Mouse (Mus musculus) macrophage (primary cell): ENCODE data around the gene Adig. TPM values are rescaled to one million over a fixed set of nuclear protein-coding genes. Genes with fewer than 3 reads are reported as not detected.

Experiments used
- H3K27ac ChIP-seq: fragments of 350-480 bp; formaldehyde crosslinking; 2 replicates; pipeline ENCODE4 v1.9.0; 2021
- H3K36me3 ChIP-seq: fragments of 350-480 bp; formaldehyde crosslinking; 2 replicates; pipeline ENCODE4 v1.9.0; 2021; ENCODE audit errors: inconsistent target
- H3K4me3 ChIP-seq: fragments of 350-480 bp; formaldehyde crosslinking; 2 replicates; pipeline ENCODE4 v1.9.0; 2021; ENCODE audit errors: inconsistent target
- H3K79me2 ChIP-seq: fragments of 350-480 bp; formaldehyde crosslinking; 2 replicates; pipeline ENCODE4 v1.9.0; 2021; ENCODE audit errors: inconsistent target
- WGBS: methylation state at CpG from one replicate; pipeline ENCODE4 v1.1.7; 2026; ENCODE audit warnings: inconsistent platforms; ENCODE audit not compliant: missing documents; 5-methylcytosine and 5-hydroxymethylcytosine counted together
- polyA plus RNA-seq: library from polyadenylated mRNA; stranded (reverse); fragments of 250-400 nt; gene quantifications from 3 replicates; pipeline ENCODE4 v1.2.4, GENCODE M21; 2018; ENCODE audit warnings: inconsistent platforms

Gene Adig
- polyA plus RNA-seq, 1 experiment from 2014 or later: not detected

DNA sequence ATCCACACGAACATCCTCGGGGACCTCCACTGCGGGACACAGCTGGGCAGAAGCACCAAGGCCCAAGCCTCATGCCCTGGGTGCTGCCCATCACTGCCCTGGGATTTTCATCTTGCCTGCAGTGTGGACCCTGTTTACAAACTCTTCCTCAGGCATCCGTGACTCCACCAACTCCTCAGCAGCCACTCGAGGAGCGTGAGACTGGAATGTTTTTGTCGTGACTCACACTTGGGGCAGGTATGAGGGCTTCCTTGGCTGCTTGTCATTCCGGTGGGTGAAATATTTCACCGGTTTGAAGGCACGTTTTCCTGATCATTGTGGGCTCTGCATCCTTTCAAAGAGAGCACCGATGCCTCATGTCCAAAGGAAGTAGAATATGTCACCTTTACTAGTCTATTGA is 16.7 kb downstream of the Adig start:
- Histone ChIP-seq H3K27ac (no peak overlapping the region), H3K4me3 (no peak overlapping the region), H3K36me3 (no peaks in the 10 kb centered on the region), H3K79me2 (no peaks in the 10 kb centered on the region)
- 82% methylated on average over 11 of the region's 11 CpGs for WGBS

DNA sequence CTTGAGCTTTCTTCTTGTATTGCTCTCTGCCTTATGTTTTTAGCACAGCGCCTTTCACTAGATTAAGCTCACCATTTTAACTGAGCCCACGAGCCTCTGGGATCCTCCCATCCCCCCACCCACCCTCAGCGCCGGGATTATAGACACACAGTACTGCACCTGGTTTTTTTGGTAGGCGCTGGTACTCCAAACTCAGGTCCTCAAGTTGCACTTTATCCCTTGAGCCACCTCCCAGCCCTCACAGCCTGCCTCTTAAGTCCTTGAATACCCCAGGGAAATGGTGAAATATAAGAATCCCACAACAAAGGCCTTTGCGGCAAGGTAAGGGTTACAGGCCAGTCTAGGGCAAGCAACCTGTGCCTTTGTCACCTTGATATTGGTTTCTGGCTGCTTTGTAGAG is 17.4 kb downstream of the Adig start:
- H3K36me3 ChIP-seq: no peaks in the 10 kb centered on the region
- 91% methylated on average over 6 of the region's 6 CpGs for WGBS
- no peak overlapping the region for H3K4me3 ChIP-seq
- H3K27ac ChIP-seq: no peak overlapping the region
- H3K79me2 ChIP-seq: no peaks in the 10 kb centered on the region

DNA sequence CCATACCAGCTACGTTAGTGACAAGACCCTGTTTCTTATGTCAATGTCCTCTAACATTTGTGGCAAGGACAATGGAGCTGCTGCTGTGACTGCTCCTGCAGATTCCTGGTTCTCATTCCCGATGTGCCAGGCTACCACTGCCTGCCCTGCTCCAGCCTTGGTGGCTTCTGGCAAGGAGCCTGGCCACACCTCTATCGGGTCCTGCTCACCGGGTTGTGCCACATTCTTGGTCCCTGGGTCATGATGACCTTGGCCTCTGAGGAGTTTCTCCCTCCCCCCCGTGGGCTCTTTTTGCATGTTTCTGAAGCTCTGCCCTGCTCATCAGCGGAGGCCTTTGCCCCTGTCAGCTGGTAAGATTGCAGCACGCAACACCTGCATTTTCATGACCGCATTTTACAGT is 20.6 kb downstream of the Adig start:
- no peaks in the 10 kb centered on the region for H3K79me2 ChIP-seq
- no peak overlapping the region for H3K27ac ChIP-seq
- no peaks in the 10 kb centered on the region for H3K36me3 ChIP-seq
- no peak overlapping the region for H3K4me3 ChIP-seq
- 40% methylated on average over 8 of the region's 8 CpGs for WGBS

DNA sequence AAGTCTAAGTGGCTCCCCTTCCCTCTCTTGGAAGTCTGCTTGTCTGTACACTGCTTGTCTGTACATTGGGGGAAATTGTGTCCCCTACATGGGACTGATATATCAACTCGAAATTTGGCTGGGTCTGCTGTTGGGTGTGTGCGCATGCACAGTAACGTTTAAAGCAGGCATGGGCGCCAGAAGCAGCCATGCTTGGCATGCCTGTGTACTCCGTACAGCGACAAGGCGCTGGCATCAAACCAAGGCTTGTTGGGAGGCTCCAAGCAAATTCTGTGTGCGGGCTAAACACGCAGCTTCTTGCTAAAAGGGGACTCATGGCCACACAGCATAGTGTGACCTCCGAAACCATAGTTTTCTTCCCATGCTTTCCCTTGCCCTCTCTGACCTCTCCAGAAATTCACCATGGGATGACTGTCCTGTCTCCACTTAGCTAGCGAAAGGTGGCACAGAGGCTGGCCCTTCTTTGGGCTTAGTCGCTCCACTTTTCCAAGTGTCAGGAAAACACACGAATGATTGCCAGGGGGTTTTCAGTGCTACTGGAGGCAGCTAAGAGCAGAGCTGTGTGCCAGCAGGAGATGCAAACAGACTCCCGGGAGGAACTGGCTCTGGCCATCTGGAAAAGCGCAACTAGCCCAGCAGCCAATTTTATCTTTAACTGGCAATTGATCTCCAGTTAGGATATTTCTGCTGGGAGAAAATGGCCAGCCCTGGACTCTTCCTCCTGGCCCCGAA is 21.9 kb downstream of the Adig start:
- no peaks in the 10 kb centered on the region for H3K36me3 ChIP-seq
- H3K4me3 ChIP-seq: no peak overlapping the region
- WGBS: 89% methylated on average over 16 of the region's 16 CpGs
- no peak overlapping the region for H3K27ac ChIP-seq
- H3K79me2 ChIP-seq: no peaks in the 10 kb centered on the region

DNA sequence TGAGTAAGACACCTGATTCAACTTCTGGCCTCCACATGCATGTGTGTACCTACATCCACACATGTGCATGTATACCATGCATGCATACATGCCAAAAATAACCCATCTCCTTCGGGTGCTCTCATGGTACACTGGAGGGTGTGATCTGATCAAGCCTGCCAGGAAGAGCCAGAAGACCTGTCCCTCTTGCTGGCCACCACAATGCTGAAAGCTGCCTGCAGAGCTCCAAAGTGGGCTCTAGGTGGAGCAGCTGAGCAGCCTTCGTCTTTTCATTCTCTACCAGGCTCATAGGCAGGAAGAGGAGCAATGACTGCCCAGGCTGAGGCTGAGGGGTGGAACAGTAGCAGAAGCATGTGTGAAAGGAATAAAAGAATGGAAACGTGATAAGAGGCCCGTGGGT is 31.7 kb downstream of the Adig start:
- H3K4me3 ChIP-seq: no peak overlapping the region
- no peaks in the 10 kb centered on the region for H3K79me2 ChIP-seq
- WGBS: 7% methylated on average over 4 of the region's 4 CpGs
- H3K27ac ChIP-seq: no peak overlapping the region
- no peaks in the 10 kb centered on the region for H3K36me3 ChIP-seq

DNA sequence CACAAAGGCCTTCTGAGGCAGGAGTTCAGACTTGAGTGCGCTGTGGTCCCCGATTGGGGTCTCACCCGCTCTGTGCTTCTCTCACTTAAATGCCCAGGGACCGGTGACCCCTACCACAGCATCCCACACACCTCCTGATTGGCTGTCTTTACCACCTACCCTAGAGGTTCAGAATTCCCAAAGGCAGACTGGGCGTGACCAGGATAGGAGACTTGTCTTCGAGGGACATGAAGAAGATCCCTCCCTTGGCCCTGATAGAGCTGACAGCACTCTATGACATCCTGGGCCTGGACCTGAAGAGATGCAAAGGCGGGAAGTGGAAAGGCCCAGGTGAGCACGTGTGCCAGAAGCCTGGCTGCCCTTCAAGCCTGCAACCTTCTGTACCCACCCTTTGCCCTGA is 32.1 kb downstream of the Adig start:
- Histone ChIP-seq H3K79me2 (no peaks in the 10 kb centered on the region), H3K36me3 (no peaks in the 10 kb centered on the region), H3K4me3 (no peak overlapping the region), H3K27ac (no peak overlapping the region)
- 85% methylated on average over 8 of the region's 8 CpGs for WGBS

DNA sequence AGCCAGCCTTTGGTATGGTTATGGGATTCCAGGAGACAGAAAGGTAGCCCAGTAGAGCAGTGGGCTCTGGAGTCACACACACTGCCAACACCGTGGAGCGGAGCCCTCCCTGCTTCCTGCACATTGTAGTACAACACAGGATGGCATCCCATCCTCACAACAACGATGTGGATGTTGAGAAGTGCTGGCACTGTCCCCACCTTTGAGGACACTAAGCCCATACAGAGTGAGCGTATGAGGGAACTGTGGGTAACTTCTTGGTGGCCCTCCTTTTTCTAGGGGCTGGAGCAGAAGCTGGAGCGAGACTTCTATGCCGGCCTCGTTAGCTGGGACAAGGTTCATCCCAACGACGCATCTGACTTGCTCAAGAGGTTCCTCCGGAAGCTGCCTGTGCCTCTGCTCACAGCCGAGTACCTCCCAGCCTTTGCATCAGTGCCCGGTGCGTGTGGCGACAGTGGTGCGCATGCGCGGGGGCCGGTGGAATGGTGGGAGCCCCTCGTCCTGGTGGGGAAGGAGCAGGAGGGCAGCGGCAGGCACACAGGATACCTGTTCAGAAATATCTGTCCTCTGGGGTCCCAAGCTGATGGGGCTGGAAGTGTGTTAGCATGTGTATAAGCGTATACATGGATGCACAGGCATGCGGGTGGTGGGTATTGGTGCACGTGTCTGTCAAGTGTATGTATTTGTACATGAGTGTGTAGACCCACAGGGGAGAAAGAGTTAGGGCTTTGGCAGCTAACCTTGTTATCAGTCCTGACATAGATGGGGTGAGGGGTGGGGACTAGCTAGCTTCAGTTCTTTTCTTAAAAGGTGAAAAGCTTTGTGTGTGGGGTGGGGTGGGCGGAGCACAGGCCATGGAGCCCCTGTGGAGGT is 37.3 kb downstream of the Adig start:
- Histone ChIP-seq H3K27ac (no peak overlapping the region), H3K4me3 (no peak overlapping the region), H3K36me3 (no peaks in the 10 kb centered on the region), H3K79me2 (no peaks in the 10 kb centered on the region)
- WGBS: 51% methylated on average over 24 of the region's 24 CpGs

DNA sequence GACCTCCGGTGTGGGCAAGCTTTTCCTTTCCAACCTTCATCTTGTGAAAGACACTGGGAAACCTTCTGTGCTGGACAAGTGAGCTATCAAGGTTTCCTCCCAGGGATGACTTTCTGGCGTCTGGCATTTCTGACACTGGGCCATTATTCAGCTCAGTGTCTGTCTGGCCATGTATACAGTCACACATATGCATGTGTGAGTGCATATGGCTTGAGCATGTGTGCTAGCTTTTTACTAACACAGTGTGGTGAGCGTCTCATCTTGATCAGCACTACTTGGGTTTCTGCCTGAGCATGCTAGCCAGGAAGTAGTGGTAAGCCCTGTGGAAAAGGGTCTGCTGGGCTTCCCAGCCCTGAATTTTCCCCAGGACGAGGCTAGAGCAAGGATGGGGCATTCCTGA is 38.9 kb downstream of the Adig start:
- no peak overlapping the region for H3K27ac ChIP-seq
- H3K4me3 ChIP-seq: no peak overlapping the region
- H3K36me3 ChIP-seq: no peaks in the 10 kb centered on the region
- WGBS: 60% methylated on average over 3 of the region's 4 CpGs
- H3K79me2 ChIP-seq: no peaks in the 10 kb centered on the region

DNA sequence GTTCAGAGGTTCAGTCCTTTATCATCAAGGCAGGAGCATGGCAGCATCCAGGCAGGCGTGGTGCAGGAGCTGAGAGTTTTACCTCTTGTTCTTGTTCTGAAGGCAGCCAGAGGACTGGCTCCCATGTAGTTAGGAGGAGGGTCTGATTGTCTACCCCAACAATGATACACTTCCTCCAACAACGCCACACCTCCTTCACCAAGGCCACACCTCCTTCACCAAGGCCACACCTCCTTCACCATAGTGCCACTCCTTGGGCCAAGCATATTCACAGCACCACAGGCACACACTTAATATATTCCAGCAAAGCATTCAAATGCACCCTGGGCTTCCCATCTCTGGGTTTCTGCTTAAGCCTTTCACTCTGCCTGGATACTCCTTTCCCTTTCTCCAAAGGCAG is 42.9 kb downstream of the Adig start:
- no peaks in the 10 kb centered on the region for H3K79me2 ChIP-seq
- H3K4me3 ChIP-seq: no peak overlapping the region
- no peaks in the 10 kb centered on the region for H3K36me3 ChIP-seq
- 60% methylated on average over 2 of the region's 2 CpGs for WGBS
- no peak overlapping the region for H3K27ac ChIP-seq

DNA sequence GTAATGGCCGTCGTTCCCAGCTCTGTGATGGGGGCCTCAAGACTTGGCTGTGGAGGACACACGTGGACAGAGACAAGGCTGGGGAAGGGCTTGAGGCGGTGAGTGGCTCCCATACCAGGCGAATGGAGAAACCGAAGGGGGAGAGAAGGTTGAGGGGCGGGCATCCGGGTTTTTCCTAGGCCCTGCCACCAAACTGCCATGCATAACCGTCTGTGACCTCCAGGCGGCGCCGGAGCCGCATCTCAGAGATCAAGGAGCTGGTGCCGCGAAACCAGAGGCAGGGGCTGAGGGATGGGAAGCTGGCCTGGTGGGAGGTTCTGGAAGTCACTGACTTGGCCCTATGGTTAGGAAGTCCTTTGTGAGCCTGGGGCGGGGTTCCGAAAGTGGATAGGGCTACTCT is 44.3 kb downstream of the Adig start:
- H3K27ac ChIP-seq: no peak overlapping the region
- H3K36me3 ChIP-seq: no peaks in the 10 kb centered on the region
- H3K4me3 ChIP-seq: no peak overlapping the region
- 8% methylated on average over 17 of the region's 17 CpGs for WGBS
- no peaks in the 10 kb centered on the region for H3K79me2 ChIP-seq

DNA sequence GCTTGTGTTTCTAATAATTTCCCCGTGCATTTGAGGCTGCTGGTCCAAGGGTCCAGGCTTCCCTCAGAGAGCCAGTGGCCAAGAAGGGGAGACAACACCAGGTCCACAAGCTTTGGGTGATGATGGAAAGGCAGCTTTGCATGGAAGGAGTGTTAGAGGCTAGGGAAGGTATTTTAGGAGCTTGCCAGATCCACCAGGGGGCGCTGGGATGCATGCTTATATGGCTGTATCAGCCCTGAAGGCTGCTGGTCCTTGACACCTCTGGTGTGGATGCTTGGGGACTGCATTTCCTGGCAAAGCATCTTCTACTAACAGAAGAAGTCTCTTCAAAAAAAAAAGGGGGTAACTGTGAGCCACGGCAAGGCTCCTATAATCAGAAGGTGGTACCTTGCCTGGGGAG is 47.7 kb downstream of the Adig start:
- Histone ChIP-seq H3K4me3 (no peak overlapping the region), H3K27ac (no peak overlapping the region), H3K36me3 (no peaks in the 10 kb centered on the region), H3K79me2 (no peaks in the 10 kb centered on the region)
- 4% methylated on average over 3 of the region's 3 CpGs for WGBS

DNA sequence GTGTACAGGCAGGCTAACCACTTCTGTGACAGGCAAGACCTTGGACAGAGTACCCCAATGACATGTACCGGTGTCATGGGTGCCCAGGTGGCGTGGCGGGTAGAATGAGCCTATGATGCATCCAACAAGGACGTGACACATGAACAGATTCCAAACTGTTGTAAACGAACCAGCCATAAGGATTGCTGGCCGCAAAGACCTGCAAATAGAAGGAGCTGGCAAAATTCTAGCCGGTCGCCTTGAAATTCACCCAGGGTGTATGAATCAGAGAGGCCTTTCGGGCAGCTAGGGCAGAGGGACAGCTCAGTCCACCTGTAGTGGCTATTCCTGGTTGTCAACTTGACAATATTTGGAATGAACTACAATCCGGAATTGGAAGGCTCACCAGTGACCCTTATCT is 52.0 kb downstream of the Adig start:
- Histone ChIP-seq H3K27ac (no peak overlapping the region), H3K79me2 (no peaks in the 10 kb centered on the region), H3K36me3 (no peaks in the 10 kb centered on the region), H3K4me3 (no peak overlapping the region)
- WGBS: 47% methylated on average over 9 of the region's 10 CpGs

DNA sequence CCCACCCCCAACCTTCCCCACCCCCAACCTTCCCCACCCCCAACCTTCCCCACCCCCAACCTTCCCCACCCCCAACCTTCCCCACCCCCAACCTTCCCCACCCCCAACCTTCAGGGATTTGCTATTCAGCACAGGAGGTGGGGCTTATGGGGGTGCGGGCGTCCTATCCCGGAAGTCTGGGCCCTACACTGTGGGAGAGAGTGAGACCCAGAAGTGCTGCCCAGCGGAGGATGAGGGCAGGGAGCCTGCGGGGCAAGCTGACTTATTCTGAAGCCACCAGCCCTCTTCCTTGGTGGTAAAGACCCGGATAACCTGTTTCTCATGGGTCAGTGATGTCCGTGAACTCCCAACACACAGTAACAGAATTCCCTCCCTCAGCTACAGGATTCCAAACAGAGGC is 52.8 kb downstream of the Adig start:
- 12% methylated on average over 7 of the region's 7 CpGs for WGBS
- Histone ChIP-seq H3K36me3 (no peaks in the 10 kb centered on the region), H3K27ac (no peak overlapping the region), H3K4me3 (no peak overlapping the region), H3K79me2 (no peaks in the 10 kb centered on the region)

DNA sequence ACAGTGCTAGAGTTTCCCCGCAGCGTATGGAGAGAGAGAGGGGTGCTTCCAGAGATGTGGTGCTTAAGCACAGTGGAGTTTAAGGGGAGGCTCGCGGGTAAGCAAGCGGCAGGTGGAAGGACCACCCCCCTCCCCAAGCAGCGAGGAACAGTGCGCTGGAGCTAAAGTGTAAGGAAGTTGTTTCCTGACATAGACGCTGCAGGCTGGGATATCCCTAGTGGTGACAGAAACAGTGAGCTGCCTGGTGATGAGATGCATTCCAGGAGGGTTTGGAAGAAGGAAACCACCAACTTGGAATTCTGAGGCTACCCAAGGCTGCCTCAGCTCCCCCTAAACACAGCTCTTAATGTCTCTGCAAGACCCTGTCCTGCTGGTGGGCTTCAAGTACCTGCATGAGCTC is 53.4 kb downstream of the Adig start:
- H3K36me3 ChIP-seq: no peaks in the 10 kb centered on the region
- H3K27ac ChIP-seq: no peak overlapping the region
- no peak overlapping the region for H3K4me3 ChIP-seq
- WGBS: 13% methylated on average over 8 of the region's 8 CpGs
- H3K79me2 ChIP-seq: no peaks in the 10 kb centered on the region

DNA sequence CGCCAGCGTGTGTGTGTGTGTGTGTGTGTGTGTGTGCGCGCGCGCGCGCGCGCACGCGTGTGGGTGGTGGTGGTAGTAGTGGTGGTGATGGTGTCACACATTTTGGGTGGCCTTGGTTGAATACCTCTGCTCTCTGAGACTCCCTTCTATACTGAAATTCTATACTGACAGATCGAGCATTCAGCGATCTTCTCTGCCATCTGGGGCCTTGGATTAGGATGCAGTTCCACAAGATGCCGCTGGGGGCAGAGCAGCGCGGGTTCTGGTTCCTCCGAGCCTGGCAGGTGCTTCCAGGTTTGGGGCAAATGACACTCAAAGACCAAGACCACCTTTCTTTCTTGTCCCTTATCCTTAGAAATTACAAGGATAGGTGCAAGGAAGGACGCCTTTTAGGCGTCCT is 53.8 kb downstream of the Adig start:
- Histone ChIP-seq H3K27ac (no peak overlapping the region), H3K36me3 (no peaks in the 10 kb centered on the region), H3K4me3 (no peak overlapping the region), H3K79me2 (no peaks in the 10 kb centered on the region)
- WGBS: 4% methylated on average over 20 of the region's 20 CpGs
